Mouse (Mus musculus) erythroblast, adult 5-6 weeks (primary cell): ENCODE measurements around the gene Zfp36. TPM values are rescaled to one million over a fixed set of nuclear protein-coding genes. Genes with fewer than 3 reads are reported as not detected.
A peak's percentile ranks its signal among the peaks of the same experiment; 100 is the strongest.

Source experiments
- ATAC-seq: replicated peaks from 2 replicates; pipeline ENCODE4 v1.8.0; 2016; ENCODE audit warnings: moderate number of reproducible peaks, mild to moderate bottlenecking, moderate TSS enrichment, inconsistent platforms; ENCODE audit not compliant: poor library complexity, low FRiP score, severe bottlenecking
- total RNA-seq, 2 experiments: library from RNA; stranded (forward) in 1 of 2; stranded (reverse) in 1 of 2; fragments of 150-400 nt in 1 of 2; fragments of 200-764, 138-1000 nt in 1 of 2; gene quantifications; 2 replicates each; pipeline versions ENCODE4 v1.2.3 to v1.2.4; 2015 to 2017; ENCODE audit warnings: low replicate concordance in 2 of 2

The Zfp36 gene
- total RNA-seq, 2 experiments from 2014 or later, result 15.1 to 53.2 TPM

DNA sequence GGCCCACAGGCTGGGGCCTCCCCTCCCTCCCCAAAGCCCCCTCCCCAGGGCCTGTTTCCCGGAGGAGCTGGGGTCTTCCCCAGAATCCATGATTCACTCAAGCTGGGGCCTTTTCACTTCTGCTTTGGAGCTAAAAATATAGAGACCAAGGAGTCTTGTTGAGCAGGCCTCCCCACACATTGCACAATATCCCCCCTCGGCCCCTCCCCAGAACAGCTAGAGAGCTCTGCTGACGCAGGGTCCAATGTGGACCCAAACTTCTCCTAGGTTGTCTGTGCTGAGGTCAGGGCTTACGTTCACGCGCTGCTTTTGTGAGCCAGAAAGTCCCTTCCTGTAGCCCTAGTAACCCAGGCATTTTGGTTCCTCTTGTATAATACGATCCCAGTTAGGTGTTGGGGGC lies 6.0 kb upstream of the Zfp36 start:
- ATAC-seq, result no peak

DNA sequence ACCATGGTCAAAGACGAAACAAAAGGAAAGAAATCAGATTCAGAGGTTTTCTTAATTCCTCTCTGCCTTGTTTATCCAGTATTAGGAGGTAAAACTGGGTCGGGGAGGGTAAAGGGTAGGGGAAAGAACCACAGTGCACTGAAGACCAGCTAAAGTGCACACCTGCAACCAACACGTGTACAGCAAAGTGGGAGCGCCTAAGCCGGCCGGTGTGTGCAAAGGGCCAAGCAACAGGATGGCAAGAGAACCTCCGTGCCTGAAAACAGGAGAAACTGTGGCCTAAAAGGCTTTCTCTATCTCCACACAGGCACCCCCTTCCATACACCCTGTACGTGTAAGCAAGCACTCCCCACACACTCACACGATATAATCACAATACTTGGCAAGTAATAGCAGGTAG lies 5.1 kb upstream of the Zfp36 start:
- ATAC-seq, result no peak

DNA sequence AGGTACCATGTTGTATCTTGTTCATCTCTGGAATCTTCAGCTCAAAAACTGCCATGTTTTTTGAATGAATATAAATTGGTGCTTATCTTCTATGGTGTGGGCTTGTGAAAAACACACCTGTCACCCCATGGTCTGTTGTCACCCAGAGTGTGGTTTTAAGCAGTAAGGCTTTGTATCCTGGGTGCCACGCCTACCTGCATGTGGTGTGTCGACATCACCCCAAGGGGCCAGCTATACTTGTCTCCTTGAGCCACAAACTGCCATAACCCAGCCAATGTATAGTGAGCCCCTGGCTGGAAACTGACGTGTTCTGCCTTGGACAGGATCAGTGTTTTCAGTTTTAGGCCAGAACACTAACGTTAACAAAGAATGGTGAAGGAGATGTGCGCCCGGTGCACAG lies 4.1 kb upstream of the Zfp36 start:
- no peak for ATAC-seq

DNA sequence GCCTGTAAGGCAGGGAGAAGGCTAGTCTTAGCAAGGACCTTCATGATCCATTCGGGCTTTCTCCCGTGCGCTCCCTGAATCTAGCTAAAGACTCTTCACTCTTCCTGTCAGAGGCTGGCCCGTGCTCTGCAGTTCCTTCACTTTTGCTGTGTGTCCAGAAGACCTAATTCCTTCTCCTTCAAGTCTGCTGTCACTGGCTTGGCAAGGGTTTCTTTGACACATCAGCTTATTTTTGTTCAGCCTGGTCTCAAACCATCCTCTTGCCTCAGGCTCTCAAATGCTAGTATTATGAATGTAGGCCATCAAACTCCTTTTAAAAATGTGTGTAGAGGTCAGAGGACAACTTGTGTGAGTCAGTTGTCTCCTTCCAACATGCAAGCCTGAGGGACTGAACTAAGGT lies 3.6 kb upstream of the Zfp36 start:
- ATAC-seq, result no peak

DNA sequence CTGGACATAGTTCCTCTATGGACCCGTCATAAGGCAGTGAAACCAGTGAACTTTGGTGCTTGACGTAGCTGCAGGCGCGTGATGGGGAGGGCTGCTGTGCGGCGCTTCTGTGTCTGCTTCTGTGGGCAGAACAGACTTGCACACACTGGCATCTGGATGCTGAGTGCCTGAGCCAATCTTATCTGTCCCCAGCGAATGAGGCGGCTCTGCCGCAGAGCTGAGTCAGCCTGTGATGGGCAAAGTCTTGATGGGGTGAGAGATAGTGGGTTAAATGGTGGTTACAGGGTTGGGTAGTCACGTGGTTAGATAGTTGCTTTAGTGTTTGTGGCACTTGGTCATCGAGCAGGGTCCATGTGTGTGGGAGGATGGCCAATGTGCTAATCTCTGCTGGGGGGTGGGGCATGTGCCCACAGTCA lies 2.9 kb upstream of the Zfp36 start:
- 0 out of 2 replicates have a peak, but pooled peaks have one; percentile 20 for ATAC-seq

DNA sequence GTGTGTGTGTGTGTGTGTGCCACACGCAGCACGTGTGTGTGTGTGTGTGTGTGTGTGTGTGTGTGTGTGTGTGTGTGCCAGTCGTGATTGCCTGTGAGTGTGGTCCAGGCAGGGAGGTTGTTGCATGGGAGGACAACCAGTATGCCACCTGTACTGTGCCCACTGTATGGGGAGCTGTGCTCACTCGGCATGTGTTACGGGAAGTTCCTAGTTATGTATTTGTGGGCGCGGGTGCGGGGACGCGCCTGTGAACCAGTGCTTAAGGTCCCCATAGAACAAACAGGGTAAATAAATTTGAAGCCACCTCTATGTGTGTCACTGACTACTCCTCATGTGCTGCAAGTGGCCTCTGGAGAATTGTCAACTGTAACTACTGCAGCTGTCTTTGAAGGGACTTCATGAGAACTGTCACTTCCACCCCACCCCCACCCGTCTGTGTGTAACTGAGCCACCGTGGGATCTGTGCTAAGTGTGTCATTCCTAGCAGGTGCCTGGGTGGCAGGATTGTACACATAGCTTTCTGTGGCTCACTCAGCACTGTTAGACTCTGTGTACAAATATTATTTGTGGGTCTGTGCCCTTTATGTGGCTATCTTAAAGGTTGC lies 2.4 kb upstream of the Zfp36 start:
- ATAC-seq, result no peak

DNA sequence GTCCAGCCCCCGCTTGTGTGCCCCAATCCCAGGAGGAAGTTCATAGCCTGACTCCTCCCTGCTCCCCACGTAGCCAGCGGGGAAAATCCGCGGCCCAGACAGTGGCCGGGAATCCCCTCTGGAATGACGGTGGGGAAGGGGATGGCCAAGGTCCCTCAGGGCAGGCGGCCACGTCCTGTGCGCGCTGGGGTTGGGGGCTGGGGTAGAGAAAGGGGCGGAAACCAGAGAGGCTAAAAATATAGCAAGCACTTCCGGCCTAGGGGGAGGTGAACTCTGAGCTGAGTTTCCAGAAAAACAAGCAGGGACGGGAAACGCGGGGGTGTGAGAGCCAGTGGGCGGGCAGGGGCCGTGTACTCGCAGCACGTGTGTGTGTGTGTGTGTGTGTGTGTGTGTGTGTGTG lies 1.9 kb upstream of the Zfp36 start:
- ATAC-seq, result no peak

DNA sequence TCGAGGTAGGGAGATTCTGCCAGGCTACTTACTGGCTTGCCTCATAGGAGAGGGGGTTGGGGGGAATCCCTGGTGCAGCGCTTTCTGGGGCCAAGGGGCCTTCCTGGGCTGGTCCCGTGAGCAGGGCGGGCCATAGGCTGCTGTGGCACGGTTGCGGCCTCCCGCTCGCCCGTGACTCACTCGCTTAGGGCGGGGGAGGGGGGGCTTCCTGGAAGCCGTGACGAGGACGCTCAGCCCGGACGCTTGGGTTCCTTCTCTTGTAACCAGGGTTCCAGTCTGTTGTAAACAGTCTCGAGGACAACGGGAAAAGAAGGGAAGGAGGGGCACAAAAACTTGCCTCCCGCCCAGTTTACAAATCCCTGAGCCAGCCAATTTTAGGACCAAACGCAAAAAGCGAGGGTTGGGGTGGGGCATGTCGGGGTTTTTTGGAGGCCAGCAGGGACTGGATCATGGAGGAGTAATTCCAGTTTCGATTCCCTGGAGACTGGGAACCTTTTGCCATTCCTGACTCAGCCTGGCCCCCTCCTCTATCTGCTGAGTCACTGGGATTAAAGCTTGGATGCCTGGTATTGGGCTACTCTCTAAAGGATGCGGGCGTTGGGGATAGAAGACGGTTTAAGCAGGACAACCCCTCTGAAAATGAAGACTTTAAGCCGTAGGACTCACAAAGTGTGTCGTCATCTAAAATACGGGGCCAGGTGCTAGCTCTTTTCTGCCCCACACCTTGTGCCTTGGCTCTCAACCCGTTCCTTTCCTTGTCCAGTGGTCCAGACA lies 1.2 kb upstream of the Zfp36 start:
- ATAC-seq, result no peak

DNA sequence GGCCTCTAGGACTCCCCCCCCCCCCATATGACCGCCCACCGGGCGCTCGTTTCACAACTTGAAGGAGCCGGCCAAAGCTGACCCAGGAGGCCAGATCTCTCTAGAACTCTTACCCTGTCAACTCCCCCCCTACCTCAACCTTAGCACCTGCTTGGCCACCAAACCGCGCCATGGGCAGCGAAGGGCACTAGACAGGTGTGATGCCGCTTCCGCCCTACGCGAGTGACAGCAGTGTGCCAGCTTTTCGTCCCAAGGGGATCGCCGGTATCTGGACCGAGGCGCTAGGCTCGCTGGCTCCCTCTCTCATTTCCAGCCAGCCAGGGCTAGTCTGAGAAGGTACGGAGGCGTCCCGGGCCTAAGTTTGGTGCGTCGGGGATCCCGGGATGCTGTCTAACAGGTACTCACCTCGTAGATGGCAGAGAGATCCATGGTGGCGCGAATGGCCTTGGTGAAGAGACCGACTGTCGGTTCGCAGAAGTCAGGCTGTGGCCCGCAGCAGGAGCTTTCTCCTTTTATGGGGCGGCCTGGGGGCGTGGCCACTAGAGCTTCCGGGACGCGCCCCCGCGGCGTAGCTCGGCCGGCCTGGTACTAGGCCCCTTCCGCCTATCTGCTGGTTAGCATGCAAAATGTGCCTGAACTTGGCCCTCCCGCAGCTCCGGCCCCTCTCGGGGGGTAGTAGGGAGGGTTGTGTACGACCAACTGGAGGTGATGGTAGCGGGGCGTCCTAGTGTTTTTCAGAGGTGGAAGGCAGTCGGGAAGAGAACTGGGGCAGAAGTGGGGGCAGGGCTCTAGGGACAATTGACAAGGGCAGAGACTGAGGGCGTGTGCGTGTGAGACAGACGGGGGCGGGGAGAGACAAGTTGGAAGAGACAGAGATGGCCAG lies 1.0 kb downstream of the Zfp36 start:
- peak; percentile 80 for ATAC-seq

DNA sequence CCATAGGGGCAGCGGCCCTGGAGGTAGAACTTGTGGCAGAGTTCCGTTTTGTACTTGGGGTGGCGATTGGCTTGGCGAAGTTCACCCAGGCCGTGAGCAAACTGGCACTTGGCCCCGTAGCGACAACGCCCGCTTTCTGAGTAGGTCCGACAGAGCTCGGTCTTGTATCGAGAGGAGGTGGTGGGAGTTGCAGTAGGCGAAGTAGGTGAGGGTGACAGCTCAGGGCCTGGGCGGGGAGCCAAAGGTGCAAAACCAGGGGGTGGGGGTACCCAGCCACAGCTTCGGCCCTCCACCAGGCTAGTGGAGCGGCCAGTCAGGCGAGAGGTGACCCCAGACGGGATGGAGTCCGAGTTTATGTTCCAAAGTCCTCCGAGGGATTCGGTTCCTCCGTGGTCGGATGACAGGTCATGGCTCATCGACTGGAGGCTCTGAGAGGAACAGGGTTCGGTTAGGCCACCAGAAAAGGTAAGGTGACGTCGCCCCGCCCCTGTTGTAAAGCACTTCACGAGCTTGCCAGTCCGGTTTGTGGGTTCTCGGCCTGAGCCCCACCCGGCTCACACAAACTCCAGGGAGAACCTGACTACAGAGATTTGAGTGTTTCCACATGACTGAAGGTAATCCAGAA lies 1.9 kb downstream of the Zfp36 start:
- no peak for ATAC-seq

DNA sequence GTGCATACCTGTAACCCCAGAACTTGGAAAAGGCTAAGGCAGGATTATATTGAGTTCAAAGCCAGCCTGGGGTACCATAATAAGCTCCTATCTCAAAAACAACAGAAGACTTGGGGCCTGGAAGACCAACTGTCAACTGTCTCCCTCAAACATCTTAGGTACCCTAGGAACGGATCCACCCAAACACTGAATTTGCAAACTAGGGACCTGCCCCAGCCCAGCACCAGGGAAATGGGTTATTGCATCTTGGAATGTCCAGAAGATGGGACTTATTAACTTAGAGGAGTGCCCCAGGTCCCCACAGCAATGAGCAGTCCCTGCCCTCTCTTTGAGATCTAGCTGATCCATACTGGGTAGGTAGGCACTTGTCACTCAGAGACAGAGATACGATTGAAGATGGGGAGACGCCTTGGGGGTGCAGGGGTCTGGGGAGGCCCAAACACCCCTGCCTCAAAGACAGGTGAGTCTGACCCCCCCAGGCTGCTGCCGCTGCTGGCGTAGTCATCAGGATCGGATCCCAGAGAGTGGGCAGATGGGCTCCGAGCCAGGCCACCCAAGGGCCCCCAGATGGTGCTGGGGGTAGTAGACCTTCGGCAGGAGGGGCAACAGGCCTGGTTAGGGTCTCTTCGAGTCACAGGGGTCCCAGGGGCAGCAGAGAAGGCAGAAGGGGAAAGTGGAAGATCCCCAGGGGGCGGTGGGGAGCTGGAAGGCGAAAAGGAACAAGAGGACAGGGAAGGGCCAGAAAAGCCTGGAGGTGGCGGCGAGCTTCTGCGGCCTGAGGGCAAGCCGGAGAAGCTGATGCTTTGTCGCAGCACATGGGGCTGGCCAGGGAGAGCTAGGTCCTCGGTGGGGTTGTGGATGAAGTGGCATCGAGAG lies 2.6 kb downstream of the Zfp36 start:
- no peak for ATAC-seq

DNA sequence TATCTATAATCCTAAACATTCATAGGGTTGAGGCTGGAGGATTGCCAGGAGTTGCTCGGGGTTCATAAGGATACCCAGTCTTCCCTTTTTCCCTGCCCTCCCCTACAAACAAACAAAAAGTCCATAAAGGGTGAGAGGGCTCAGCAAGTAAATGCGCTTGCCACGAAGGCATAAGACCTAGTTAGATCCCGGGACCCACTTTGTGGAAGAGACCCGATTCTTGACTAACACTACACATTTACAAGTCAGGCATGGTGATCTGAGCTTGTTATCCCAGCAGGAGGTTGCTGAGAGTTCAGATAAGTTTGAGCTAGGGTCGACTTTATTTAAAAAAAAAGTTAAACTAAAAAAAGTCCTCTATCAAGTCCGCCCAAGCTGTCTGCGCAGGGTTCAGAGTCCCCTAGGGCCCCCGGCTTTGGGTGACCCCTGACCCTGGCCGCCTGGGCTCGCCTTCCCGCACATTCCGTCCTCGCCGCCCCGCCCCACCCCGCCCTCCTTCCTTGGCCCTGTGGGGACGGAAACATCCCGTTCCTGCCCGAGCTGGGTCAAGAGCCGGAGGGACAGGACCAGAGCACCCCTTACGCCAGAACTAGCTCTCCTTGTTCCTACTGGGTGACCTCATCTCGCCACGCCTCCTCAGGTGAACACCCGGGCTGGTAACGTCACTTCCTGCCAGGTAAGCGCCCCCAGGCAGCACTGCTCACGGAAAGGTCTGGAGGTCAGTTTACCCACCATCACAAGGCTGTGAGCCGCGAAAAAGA lies 3.9 kb downstream of the Zfp36 start:
- ATAC-seq, result no peak

DNA sequence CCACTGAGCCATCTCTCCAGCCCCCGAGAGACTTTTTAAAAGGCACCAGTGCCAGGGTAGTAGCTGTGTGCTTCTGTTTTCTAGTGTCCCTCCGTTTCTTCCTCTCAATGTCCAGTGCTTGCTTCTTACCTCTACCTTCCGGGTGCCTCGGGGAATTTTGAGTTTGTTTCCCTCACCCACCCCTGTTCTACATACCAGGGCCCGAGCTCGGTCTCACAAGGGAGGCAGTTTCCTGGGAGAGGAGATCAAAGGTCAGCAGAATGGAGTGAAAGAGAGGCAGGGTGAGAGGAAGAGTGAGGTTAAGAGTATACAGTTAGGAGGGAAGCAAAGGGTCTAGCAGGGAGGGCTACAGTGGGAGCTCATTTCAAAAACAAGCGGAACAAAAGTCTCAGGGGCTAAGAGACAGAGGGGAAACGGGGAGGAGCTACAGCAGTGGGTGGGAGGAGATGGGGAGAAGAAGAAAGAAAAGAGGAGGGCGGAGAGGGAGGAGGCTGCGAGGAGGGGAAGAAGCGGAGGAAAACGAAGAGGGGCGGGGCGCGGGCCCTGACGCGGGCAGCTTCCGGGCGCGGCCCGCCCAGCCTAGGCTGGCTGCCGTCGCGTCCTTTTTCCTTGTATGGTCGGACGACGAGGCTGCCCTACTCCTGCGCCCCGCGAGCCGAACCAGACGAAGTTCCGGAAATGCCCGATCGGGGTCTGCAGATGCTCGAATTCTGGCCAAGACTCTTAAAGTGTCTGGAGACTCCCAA lies 4.7 kb downstream of the Zfp36 start:
- ATAC-seq, result peak; percentile 49

DNA sequence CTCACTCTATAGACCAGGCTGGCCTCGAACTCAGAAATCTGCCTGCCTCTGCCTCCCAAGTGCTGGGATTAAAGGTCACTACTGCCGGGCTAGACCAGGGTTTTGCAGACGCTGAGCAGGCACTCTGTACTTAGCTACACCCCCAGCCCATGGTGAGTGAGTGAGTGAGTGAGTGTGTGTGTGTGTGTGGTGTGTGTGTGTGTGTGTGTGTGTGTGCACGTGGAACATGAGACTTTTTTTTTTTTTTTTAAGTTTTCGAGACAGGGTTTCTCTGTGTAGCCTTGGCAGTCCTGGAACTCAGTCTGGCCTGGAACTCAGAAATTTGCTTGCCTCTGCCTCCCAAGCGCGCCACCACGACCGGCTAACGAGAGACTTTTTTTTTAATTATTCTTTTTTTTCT lies 5.4 kb downstream of the Zfp36 start:
- no peak for ATAC-seq

DNA sequence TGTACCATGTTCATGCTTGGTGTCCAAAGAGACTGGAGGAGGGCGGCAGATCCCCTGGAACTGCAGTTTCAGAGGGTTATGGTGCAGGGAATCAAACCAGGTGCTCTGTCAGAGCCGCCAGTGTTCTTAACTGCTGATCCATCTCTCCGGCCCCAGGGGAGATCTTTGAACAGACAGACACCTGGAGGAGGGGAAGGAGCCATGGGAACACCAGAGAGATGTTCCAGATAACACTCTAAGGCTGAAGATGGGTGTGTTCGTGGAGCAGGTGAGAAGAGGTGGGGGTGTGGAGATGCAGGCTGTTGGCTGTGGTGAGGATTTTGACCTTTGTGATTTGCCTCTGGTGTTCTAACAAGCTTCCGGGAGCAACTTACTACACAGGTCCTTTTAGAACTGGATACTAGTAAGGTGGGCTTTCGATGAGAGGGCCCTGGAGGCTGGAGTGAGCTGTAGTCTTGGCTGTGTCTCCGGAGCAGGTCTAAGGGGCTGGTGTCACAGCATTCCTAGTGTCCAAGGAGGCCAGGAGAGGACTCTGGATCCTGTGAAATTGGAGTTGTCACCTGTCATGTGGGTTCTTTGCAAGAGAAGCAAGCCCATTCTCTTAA lies 6.1 kb downstream of the Zfp36 start:
- ATAC-seq, result no peak

DNA sequence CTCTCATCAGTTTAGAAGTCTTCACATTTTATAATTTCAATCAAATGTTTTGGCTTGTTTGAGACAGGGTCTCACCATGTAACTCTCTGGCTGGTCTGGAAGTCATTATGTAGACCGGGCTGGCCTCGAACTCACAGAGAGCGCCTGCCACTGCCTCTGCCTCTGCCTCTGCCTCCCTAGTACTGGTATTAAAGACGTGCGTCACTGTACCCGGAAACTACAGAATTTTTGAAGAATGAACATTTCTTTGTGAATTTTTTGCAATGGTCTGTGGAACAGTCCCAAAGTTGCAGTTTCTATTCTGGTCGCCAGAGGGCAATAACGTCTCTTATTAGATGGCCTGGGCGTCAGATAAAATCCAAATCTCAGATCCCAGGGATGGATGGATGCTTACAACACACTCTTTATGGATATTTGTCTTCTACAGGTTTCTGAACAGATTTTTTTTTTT lies 6.9 kb downstream of the Zfp36 start:
- ATAC-seq, result peak; percentile 16; the same call in 1 of the 2 replicates
